Mouse (Mus musculus) 416B (cell line): ENCODE data around the gene Prl3b1.

Source experiments
- DNase-seq: peaks from one replicate; pipeline ENCODE4 v3.0.0; 2011; ENCODE audit warnings: low read depth

Prl3b1 gene

DNA sequence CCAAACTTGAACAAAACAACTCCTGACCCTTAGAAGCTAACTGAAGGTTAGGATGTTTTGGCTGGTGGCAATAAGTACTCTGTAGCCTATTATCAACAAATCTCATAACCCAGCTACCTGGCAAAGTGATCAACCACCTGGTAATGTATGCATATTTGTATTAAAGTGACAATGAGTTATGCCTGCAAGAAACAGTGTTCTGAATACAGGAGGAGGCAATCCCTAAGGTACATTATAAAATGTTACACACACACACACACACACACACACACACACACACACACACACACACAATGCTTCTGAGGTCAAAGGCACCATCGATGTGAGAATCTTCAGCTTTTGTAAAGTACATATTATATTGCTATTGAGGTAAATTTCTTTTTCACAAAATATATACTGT, at the start of gene Prl3b1:
Prl3b1 (plus strand) TSS at position 301 of the 400 bp plus-strand sequence.
- no peak for DNase-seq

DNA sequence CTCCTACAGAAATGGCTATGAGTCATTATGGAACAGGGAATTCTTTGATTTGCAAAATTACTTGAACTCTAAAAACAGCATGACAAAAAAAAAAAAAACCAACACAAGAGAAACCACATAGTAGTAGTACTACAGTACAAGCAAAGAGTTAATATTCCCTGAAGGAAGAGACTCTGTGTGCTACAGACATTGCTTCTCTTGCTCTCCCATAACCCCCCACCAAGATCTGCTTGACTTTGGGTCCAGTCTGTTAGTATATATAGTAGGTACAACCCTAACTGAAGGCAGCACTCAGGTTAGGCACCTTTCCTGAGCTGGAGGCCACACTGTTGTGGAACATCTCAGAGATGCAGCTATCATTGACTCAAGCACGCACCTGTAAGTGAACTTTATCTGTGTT, 45.3 kb upstream of the Prl3b1 start, which contains the start of gene Prl3c1:
Prl3c1 (plus strand) TSS at position 301 of the 400 bp plus-strand sequence.
- no peak for DNase-seq

DNA sequence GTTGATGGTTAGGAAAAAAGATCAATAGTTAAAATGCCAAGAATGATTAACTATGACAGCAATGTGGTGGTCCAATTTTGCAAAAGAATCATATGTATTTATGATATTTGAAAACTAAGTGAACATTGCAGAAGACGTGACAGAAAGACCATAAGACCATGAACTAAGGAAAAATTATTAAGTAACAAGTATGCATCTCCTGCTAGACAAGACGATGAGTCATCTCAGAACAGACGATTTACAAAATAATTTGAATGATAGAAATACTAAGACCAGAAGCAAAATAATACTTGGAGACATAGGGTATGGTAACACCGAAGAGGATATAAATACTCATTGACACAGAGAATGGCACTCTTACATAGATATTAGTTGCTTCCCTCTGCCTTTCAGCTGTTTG, 17.5 kb downstream of the Prl3b1 start, which contains the start of gene Prl3a1:
Prl3a1 (plus strand) TSS at position 301 of the 400 bp plus-strand sequence.
- DNase-seq, result no peak
